In the genomic region with DNA sequence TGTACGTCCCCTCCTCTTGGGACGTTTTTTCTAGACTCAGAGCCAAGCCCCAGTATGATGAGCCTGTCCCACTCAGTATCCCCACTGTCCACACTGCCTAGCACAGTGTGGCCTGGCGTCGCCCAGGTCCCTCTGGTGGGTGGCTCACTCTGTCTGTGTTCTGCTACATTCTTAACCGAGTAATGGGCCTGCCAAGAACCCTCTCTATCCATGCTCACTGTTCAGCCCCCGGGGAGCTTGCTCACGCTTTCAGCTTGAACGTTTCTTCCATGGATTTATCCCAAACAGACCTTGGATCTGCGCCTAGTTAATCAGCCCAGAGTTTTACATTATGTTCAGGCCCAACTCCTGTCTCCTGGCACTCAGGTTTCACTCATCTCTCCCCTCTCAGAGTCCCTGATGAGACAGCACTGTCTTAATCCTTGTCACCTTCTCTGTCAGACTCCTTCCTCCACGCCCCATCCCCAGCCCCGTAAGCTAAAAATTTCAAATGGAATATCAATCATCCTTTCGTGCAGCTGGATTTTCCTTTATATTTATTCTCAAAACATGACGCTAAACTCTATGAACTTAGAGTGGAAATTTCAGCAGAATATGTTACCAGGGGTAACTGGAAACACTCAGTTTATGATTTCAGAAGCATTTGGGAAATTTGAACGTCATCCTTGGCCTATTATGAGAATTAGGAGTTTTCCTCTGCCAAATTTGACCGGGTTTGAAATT, we compare ENCODE assay signal across 8 mouse cellular contexts.
DNase-seq lines count a peak whose midpoint lies in the region; ATAC-seq and TF ChIP-seq lines count a peak whose summit lies in the region.

No protein-coding gene starts in this region.

- peaks cover 15% of the 10 kb centered on the region for H3K4me1 ChIP-seq in heart, adult 2 months (ENCODE audit: control insufficient read depth, insufficient read depth, low read length)
- peaks cover 40% of the 10 kb centered on the region for H3K4me1 ChIP-seq in forebrain, embryonic 14.5 days (ENCODE audit: control insufficient read depth, insufficient read depth, low read length)
- H3K4me1 ChIP-seq in hindbrain, embryonic 15.5 days (replicated peaks): peaks cover 62% of the 10 kb centered on the region
- H3K4me1 ChIP-seq in stomach, embryonic 14.5 days (ENCODE audit: control insufficient read depth, insufficient read depth, low read length): peaks cover 33% of the 10 kb centered on the region

- peak; percentile 30; the same call in 1 of the 2 replicates for ATAC-seq in forebrain, embryonic 14.5 days
- peak; percentile 39 for ATAC-seq in hindbrain, embryonic 15.5 days (ENCODE audit: low FRiP score, low read depth)
- ATAC-seq in stomach, embryonic 14.5 days (ENCODE audit: insufficient number of reproducible peaks, insufficient read depth, low FRiP score, low read depth): 0 out of 2 replicates have a peak, but pooled peaks have one; percentile 29

- H3K4me3 ChIP-seq in heart, adult 2 months: no peak overlapping the region
- H3K4me3 ChIP-seq in forebrain, embryonic 14.5 days (ENCODE audit: low read depth, low read length): no peak overlapping the region
- H3K4me3 ChIP-seq in hindbrain, embryonic 15.5 days: no peak overlapping the region
- H3K4me3 ChIP-seq in stomach, embryonic 14.5 days (ENCODE audit: low read depth, low read length): no peak overlapping the region

- H3K9me3 ChIP-seq in forebrain, embryonic 14.5 days (replicated peaks; ENCODE audit: control insufficient read depth, low read length): no peaks in the 10 kb centered on the region
- no peaks in the 10 kb centered on the region for H3K9me3 ChIP-seq in hindbrain, embryonic 15.5 days
- no peaks in the 10 kb centered on the region for H3K9me3 ChIP-seq in stomach, embryonic 14.5 days (ENCODE audit: control insufficient read depth, low read depth, low read length)

- intact Hi-C loops in heart, adult 2 months (cut with DNase I): loop anchor here (5.0 kb wide), 1 partner anchor 190 kb away; the partner anchor contains the start of gene Rev3l
- intact Hi-C loops in heart, postnatal 36 days (cut with DNase I): loop anchor here (5.0 kb wide), 1 partner anchor 70 kb away; the partner anchor contains the start of gene Traf3ip2

- TF ChIP-seq CTCF in heart, adult 2 months (IDR thresholded peaks at IDR 0.05): no peak

- H3K4me2 ChIP-seq in forebrain, embryonic 14.5 days (ENCODE audit: low read length): no peak overlapping the region; the same call in 1 of the 2 replicates
- H3K4me2 ChIP-seq in hindbrain, embryonic 15.5 days: no peak overlapping the region
- no peak overlapping the region for H3K4me2 ChIP-seq in stomach, embryonic 14.5 days (replicated peaks; ENCODE audit: low read depth, low read length)

- no peak for TF ChIP-seq POLR2A in heart, adult 2 months (IDR thresholded peaks at IDR 0.05; ENCODE audit: insufficient read depth, low read depth, low read length)

- H3K9ac ChIP-seq in heart, adult 2 months (ENCODE audit: low read depth, low read length): no peak overlapping the region
- peak overlapping the region; percentile 59 for H3K9ac ChIP-seq in forebrain, embryonic 14.5 days (ENCODE audit: low read length)
- no peak overlapping the region for H3K9ac ChIP-seq in hindbrain, embryonic 15.5 days
- H3K9ac ChIP-seq in stomach, embryonic 14.5 days (replicated peaks; ENCODE audit: low read depth, low read length): no peak overlapping the region

- WGBS in heart, adult 2 months: 47% methylated on average over 15 of the region's 15 CpGs
- WGBS in forebrain, embryonic 14.5 days: 54% methylated on average over 15 of the region's 15 CpGs
- 44% methylated on average over 15 of the region's 15 CpGs for WGBS in hindbrain, embryonic 15.5 days
- WGBS in stomach, embryonic 14.5 days: 49% methylated on average over 15 of the region's 15 CpGs

- H3K36me3 ChIP-seq in heart, adult 2 months (ENCODE audit: control insufficient read depth, insufficient read depth, low read length): peaks cover 1% of the 10 kb centered on the region; the same call in 1 of the 2 replicates
- H3K36me3 ChIP-seq in forebrain, embryonic 14.5 days (ENCODE audit: control insufficient read depth, insufficient read depth, low read length): peaks cover 27% of the 10 kb centered on the region; the same call in 1 of the 2 replicates
- peaks cover 8% of the 10 kb centered on the region; the same call in 1 of the 2 replicates for H3K36me3 ChIP-seq in hindbrain, embryonic 15.5 days
- no peaks in the 10 kb centered on the region; the same call in 1 of the 2 replicates for H3K36me3 ChIP-seq in stomach, embryonic 14.5 days (ENCODE audit: control insufficient read depth, insufficient read depth, low read length)

- peak overlapping the region; percentile 12 for H3K27ac ChIP-seq in heart, adult 2 months
- peak overlapping the region; percentile 98 for H3K27ac ChIP-seq in forebrain, embryonic 14.5 days (ENCODE audit: low read depth, low read length)
- peak overlapping the region; percentile 92 for H3K27ac ChIP-seq in hindbrain, embryonic 15.5 days (replicated peaks)
- H3K27ac ChIP-seq in stomach, embryonic 14.5 days (ENCODE audit: low read length): peak overlapping the region; percentile 87; the same call in 1 of the 2 replicates

- peak; percentile 35 to 50 for DNase-seq in heart, adult 2 months
- no peak for DNase-seq in heart, postnatal 36 days
- DNase-seq in adipocyte (ENCODE audit: low spot score): peak; percentile 20
- peak; percentile 74 for DNase-seq in forebrain, embryonic 14.5 days (ENCODE audit: low spot score)
- no peak for DNase-seq in right cerebral cortex, postnatal 4 days
- no peak for DNase-seq in kidney, postnatal 36 days

- no peaks in the 10 kb centered on the region for H3K79me2 ChIP-seq in heart, adult 2 months (replicated peaks; ENCODE audit: control insufficient read depth, insufficient read depth, low read length)

- no peaks in the 10 kb centered on the region for H3K27me3 ChIP-seq in heart, adult 2 months (ENCODE audit: control insufficient read depth, insufficient read depth, low read length)
- H3K27me3 ChIP-seq in forebrain, embryonic 14.5 days (replicated peaks; ENCODE audit: control insufficient read depth, insufficient read depth, low read length): no peaks in the 10 kb centered on the region
- H3K27me3 ChIP-seq in hindbrain, embryonic 15.5 days: no peaks in the 10 kb centered on the region
- H3K27me3 ChIP-seq in stomach, embryonic 14.5 days (ENCODE audit: control insufficient read depth, insufficient read depth, low read length): no peaks in the 10 kb centered on the region

- TF ChIP-seq EP300 in heart, adult 2 months (IDR thresholded peaks at IDR 0.05; ENCODE audit: insufficient read depth, low read depth, low read length): no peak

Comparison
In these comparisons a context has a peak if more than half of its experiments do, and no peak if none do; other contexts are left out.
1. DNase-seq: peak in heart, adult 2 months (2 of 2), adipocyte (single experiment) and forebrain, embryonic 14.5 days (single experiment); none in heart, postnatal 36 days (0 of 2), right cerebral cortex, postnatal 4 days (single experiment) and kidney, postnatal 36 days (0 of 2).
2. H3K27ac ChIP-seq: peak in every context shown above with its lines; median percentile 98 in forebrain, embryonic 14.5 days; 92 in hindbrain, embryonic 15.5 days; 87 in stomach, embryonic 14.5 days; 12 in heart, adult 2 months.
3. Peak in every context shown above with its lines, with median percentiles within 50 percentile points of each other: ATAC-seq.